Mouse (Mus musculus): ENCODE measurements around the gene Irf8. TPM values are rescaled to one million over a fixed set of nuclear protein-coding genes. Genes with fewer than 3 reads are reported as not detected.
"Not testable (repeated sequence)": the region's sequence is repeated elsewhere in the genome, so short reads cannot be mapped to it uniquely, and the experiment has no call there.

Gene Irf8
- total and polyA plus RNA-seq, 2 experiments from 2014 or later, result 11.5 to 15.2 TPM

DNA sequence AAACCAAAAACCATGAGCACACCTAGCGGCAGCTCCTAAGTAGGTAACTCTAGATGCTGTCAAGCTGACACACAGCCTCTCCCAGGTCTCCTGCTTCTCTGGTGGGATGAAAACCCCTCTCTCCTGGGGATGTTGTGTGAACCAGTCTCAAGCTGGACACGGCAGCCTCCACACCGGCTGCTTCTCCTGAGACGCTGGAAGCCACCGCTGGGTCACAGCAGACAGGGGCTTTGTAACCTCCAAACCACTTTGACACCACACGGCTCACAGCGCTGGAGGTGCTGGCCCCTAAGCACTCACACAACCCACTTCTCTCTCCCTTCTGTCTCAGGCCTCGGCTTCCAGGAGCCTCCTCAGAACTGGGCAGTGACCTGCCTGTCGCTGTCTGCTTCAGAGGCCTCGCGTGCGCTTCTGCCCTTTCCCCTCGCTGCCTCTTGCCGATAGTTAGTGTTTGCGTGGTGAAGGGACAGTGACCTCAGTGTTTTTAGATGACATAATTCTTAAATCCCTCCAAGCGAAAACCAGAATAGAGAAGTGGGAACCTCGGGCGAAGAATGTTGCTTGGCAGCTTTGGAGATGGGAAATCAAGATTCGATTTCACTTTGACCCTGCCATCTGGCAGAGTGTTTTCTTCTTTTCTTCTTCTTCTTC lies 16.4 kb upstream of the Irf8 start:
- no peak for TF ChIP-seq CTCF (IDR thresholded peaks at IDR 0.05; ENCODE audit: low read depth)
- no peak for TF ChIP-seq EP300 (IDR thresholded peaks at IDR 0.05; ENCODE audit: low read depth)
- Histone ChIP-seq H3K4me1 (ENCODE audit: control insufficient read depth, insufficient read depth) (no peaks in the 10 kb centered on the region), H3K36me3 (replicated peaks; ENCODE audit: control insufficient read depth, insufficient read depth, low read length) (no peaks in the 10 kb centered on the region), H3K4me2 (ENCODE audit: low read depth, low read length) (no peak overlapping the region), H3K9ac (replicated peaks; ENCODE audit: low read depth, low read length) (no peak overlapping the region), H3K27ac (ENCODE audit: low read depth) (no peak overlapping the region), H3K4me3 (ENCODE audit: low read depth, low read length) (no peak overlapping the region), H3K9me3 (replicated peaks; ENCODE audit: control insufficient read depth, low read length) (no peaks in the 10 kb centered on the region), H3K27me3 (ENCODE audit: control insufficient read depth, insufficient read depth, low read length) (no peaks in the 10 kb centered on the region)
- WGBS, result 67% methylated on average over 19 of the region's 19 CpGs
- DNase-seq (ENCODE audit: low spot score), result no peak
- no peak for ATAC-seq (ENCODE audit: insufficient read depth, low read depth)

DNA sequence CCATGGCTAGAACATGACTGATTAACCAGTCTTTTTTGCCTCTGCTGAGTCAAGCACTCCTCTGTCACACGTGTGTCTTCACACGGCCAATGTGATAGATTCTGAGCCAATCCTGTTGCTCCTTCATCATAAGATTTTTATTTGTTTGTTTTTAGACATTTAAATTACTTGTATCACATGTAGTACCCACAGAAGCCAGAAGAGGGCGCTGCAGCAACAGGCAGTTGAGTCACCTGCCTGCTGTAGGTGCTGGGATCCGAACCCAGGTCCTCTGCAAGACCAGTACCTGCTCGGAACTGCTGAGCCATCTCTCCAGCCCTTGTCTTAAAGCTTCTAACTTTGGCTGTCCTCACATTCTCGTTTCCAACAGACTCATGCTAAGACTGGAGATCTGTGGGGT lies 13.1 kb upstream of the Irf8 start:
- no peak overlapping the region for H3K9ac ChIP-seq (replicated peaks; ENCODE audit: low read depth, low read length)
- no peaks in the 10 kb centered on the region for H3K9me3 ChIP-seq (replicated peaks; ENCODE audit: control insufficient read depth, low read length)
- no peaks in the 10 kb centered on the region for H3K36me3 ChIP-seq (replicated peaks; ENCODE audit: control insufficient read depth, insufficient read depth, low read length)
- H3K4me3 ChIP-seq (ENCODE audit: low read depth, low read length), result no peak overlapping the region
- H3K4me2 ChIP-seq (ENCODE audit: low read depth, low read length), result no peak overlapping the region
- H3K27me3 ChIP-seq (ENCODE audit: control insufficient read depth, insufficient read depth, low read length), result no peaks in the 10 kb centered on the region
- ATAC-seq (ENCODE audit: insufficient read depth, low read depth) (no peak), DNase-seq (ENCODE audit: low spot score) (no peak)
- H3K27ac ChIP-seq (ENCODE audit: low read depth), result no peak overlapping the region
- TF ChIP-seq CTCF (IDR thresholded peaks at IDR 0.05; ENCODE audit: low read depth), result peak; percentile 14; the same call in 1 of the 2 replicates
- TF ChIP-seq EP300 (IDR thresholded peaks at IDR 0.05; ENCODE audit: low read depth), result no peak
- 62% methylated on average over 6 of the region's 6 CpGs for WGBS
- no peaks in the 10 kb centered on the region for H3K4me1 ChIP-seq (ENCODE audit: control insufficient read depth, insufficient read depth)

DNA sequence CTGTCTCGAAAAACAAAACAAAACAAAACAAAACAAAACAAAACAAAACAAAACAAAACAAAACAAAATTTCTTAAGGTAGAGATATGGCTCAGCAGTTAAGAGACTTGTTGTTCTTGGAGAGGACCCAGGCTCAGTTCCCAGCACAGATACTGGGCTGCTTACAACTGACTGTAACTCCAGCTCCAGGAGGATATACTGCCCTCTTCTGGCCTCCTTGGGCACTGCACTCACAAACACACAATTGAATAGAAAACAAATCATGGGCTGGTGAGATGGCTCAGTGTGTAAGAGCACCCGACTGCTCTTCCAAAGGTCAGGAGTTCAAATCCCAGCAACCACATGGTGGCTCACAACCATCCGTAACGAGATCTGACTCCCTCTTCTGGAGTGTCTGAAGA lies 12.1 kb upstream of the Irf8 start:
- WGBS, result 94% methylated on average over 2 of the region's 4 CpGs
- H3K4me3 ChIP-seq (ENCODE audit: low read depth, low read length); H3K27ac ChIP-seq (ENCODE audit: low read depth); H3K9me3 ChIP-seq (replicated peaks; ENCODE audit: control insufficient read depth, low read length); ATAC-seq (ENCODE audit: insufficient read depth, low read depth); H3K4me2 ChIP-seq (ENCODE audit: low read depth, low read length); H3K27me3 ChIP-seq (ENCODE audit: control insufficient read depth, insufficient read depth, low read length); H3K4me1 ChIP-seq (ENCODE audit: control insufficient read depth, insufficient read depth); H3K9ac ChIP-seq (replicated peaks; ENCODE audit: low read depth, low read length); H3K36me3 ChIP-seq (replicated peaks; ENCODE audit: control insufficient read depth, insufficient read depth, low read length); DNase-seq (ENCODE audit: low spot score): not testable (repeated sequence)

DNA sequence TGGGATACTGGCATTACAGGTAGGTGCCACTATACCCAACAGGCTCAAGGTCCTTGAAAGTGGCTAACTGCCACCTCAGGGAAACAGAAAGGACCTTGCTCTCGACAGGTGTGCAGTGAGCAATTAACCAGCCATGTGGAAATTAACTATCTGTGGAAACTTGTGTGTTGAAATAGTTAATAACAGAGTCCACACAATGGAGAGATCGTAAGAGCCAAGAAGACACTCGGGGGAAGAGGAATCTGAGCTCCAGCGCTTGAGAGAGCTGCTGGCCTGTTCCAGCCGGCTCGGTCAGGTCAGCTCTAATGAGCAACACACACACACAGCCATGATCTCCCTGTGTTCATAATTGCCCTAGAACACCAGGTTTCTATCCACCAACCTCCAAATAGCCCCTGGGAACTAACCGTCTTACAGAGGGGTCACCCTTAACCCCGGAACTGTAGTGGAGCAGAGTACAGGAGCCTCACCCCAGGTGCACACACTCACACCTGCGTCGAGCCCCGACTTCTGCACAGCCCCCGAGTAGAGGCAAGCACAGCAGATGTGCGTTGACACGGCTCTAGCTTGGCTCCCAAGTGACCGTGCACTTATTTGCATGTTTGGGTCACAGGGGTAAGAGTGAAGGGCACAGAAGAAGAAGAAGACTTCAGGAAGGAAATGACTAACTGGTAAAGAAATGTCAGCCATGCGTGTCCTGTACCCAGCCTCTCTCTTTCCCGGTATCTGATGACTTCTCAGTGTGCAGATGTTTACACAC lies 11.2 kb upstream of the Irf8 start:
- Histone ChIP-seq H3K36me3 (replicated peaks; ENCODE audit: control insufficient read depth, insufficient read depth, low read length) (no peaks in the 10 kb centered on the region), H3K4me2 (ENCODE audit: low read depth, low read length) (no peak overlapping the region), H3K9me3 (replicated peaks; ENCODE audit: control insufficient read depth, low read length) (no peaks in the 10 kb centered on the region), H3K27me3 (ENCODE audit: control insufficient read depth, insufficient read depth, low read length) (no peaks in the 10 kb centered on the region), H3K9ac (replicated peaks; ENCODE audit: low read depth, low read length) (no peak overlapping the region), H3K4me1 (ENCODE audit: control insufficient read depth, insufficient read depth) (no peaks in the 10 kb centered on the region), H3K4me3 (ENCODE audit: low read depth, low read length) (no peak overlapping the region), H3K27ac (ENCODE audit: low read depth) (no peak overlapping the region)
- 66% methylated on average over 17 of the region's 17 CpGs for WGBS
- ATAC-seq (ENCODE audit: insufficient read depth, low read depth), result no peak
- no peak for DNase-seq (ENCODE audit: low spot score)
- TF ChIP-seq CTCF (IDR thresholded peaks at IDR 0.05; ENCODE audit: low read depth) (no peak), EP300 (IDR thresholded peaks at IDR 0.05; ENCODE audit: low read depth) (no peak)

DNA sequence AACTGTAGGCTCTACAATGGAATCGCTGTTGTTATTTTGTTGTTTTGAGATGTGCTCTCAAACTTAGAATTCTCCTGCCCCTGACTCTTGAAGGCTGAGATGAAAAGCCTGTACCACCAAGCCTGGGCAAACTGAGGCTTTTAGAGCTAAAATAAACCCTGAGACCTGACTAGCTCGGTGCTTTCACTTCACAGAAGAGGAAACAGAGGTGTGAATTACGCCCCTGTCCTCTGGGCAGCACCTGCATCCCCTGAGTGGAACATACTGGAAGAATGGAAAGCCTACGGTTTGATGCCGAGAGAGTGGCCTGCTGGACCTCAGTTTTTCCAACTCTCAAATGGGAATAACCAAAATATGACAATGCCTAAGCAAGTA lies 10.6 kb upstream of the Irf8 start:
- no peaks in the 10 kb centered on the region for H3K9me3 ChIP-seq (replicated peaks; ENCODE audit: control insufficient read depth, low read length)
- 70% methylated on average over 5 of the region's 5 CpGs for WGBS
- DNase-seq (ENCODE audit: low spot score), result no peak
- no peaks in the 10 kb centered on the region for H3K27me3 ChIP-seq (ENCODE audit: control insufficient read depth, insufficient read depth, low read length)
- no peak for TF ChIP-seq CTCF (IDR thresholded peaks at IDR 0.05; ENCODE audit: low read depth)
- no peak for TF ChIP-seq EP300 (IDR thresholded peaks at IDR 0.05; ENCODE audit: low read depth)
- H3K4me3 ChIP-seq (ENCODE audit: low read depth, low read length), result no peak overlapping the region
- H3K27ac ChIP-seq (ENCODE audit: low read depth), result no peak overlapping the region
- no peaks in the 10 kb centered on the region for H3K36me3 ChIP-seq (replicated peaks; ENCODE audit: control insufficient read depth, insufficient read depth, low read length)
- no peaks in the 10 kb centered on the region for H3K4me1 ChIP-seq (ENCODE audit: control insufficient read depth, insufficient read depth)
- no peak overlapping the region for H3K9ac ChIP-seq (replicated peaks; ENCODE audit: low read depth, low read length)
- no peak for ATAC-seq (ENCODE audit: insufficient read depth, low read depth)
- no peak overlapping the region for H3K4me2 ChIP-seq (ENCODE audit: low read depth, low read length)

DNA sequence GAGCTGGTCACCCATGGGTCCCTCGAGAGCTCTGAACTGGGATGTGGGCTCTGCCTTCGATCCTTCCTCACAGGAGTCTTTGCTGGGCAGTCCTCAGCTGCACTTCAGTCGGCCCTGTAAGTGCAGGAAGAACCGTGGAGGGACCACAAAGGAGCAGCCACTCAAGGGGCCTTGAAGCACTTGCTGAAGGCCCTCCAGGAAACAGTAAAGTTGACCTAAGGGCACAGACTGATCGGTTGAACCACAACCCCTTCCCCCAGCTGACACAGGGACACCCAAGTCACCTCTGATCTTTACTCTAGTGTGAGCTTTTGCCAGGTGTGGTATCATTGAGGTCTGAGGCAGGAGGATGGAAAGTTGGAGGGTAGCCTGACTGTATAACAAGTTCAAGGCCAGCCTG lies 10.1 kb upstream of the Irf8 start:
- TF ChIP-seq CTCF (IDR thresholded peaks at IDR 0.05; ENCODE audit: low read depth) (no peak), EP300 (IDR thresholded peaks at IDR 0.05; ENCODE audit: low read depth) (no peak)
- no peaks in the 10 kb centered on the region for H3K9me3 ChIP-seq (replicated peaks; ENCODE audit: control insufficient read depth, low read length)
- H3K9ac ChIP-seq (replicated peaks; ENCODE audit: low read depth, low read length), result no peak overlapping the region
- H3K36me3 ChIP-seq (replicated peaks; ENCODE audit: control insufficient read depth, insufficient read depth, low read length), result no peaks in the 10 kb centered on the region
- H3K4me2 ChIP-seq (ENCODE audit: low read depth, low read length), result no peak overlapping the region
- DNase-seq (ENCODE audit: low spot score) (no peak), ATAC-seq (ENCODE audit: insufficient read depth, low read depth) (no peak)
- H3K27ac ChIP-seq (ENCODE audit: low read depth), result no peak overlapping the region
- 56% methylated on average over 5 of the region's 5 CpGs for WGBS
- no peak overlapping the region for H3K4me3 ChIP-seq (ENCODE audit: low read depth, low read length)
- H3K4me1 ChIP-seq (ENCODE audit: control insufficient read depth, insufficient read depth), result no peaks in the 10 kb centered on the region
- H3K27me3 ChIP-seq (ENCODE audit: control insufficient read depth, insufficient read depth, low read length), result no peaks in the 10 kb centered on the region

Data from heart, postnatal 0 days (tissue).